Mouse (Mus musculus) forebrain, postnatal 0 days (tissue): ENCODE measurements around the gene 4933430I17Rik. TPM values are rescaled to one million over a fixed set of nuclear protein-coding genes. Genes with fewer than 3 reads are reported as not detected.
"Not testable (repeated sequence)": the region's sequence is repeated elsewhere in the genome, so short reads cannot be mapped to it uniquely, and the experiment has no call there.

Experiments used
- ATAC-seq: fragments of 200-750 bp; cut with Nextera tagmentation; 2 replicates; pipeline ENCODE4 v1.8.0; 2017; ENCODE audit warnings: mild to moderate bottlenecking, moderate library complexity
- DNase-seq: peaks from one replicate; pipeline ENCODE4 v3.0.0-alpha.2; 2015
- H3K27ac ChIP-seq: fragments of 300-500 bp; sonication (generic); 2 replicates; pipeline ENCODE4 v1.5.1; 2014; ENCODE audit warnings: low read depth, mild to moderate bottlenecking, antibody characterized with exemption, low read length, moderate library complexity, mixed read lengths
- H3K27me3 ChIP-seq: fragments of 300-500 bp; sonication (generic); 2 replicates; pipeline ENCODE4 v1.6.1; 2014; ENCODE audit warnings: mild to moderate bottlenecking, low read length, mixed read lengths; ENCODE audit not compliant: insufficient read depth
- H3K36me3 ChIP-seq: fragments of 300-500 bp; sonication (generic); 2 replicates; pipeline ENCODE4 v1.6.1; 2014; ENCODE audit warnings: mild to moderate bottlenecking, moderate library complexity; ENCODE audit not compliant: insufficient read depth
- H3K4me1 ChIP-seq: fragments of 300-500 bp; sonication (generic); 2 replicates; pipeline ENCODE4 v1.6.1; 2014; ENCODE audit warnings: antibody characterized with exemption; ENCODE audit not compliant: insufficient read depth
- H3K4me2 ChIP-seq: fragments of 300-500 bp; sonication (generic); 2 replicates; pipeline ENCODE4 v1.6.1; 2014; ENCODE audit warnings: low read depth, mild to moderate bottlenecking, moderate library complexity
- H3K4me3 ChIP-seq: fragments of 300-500 bp; sonication (generic); 2 replicates; pipeline ENCODE4 v1.5.1; 2014; ENCODE audit warnings: low read depth, low read length, mixed read lengths
- H3K9ac ChIP-seq: fragments of 300-500 bp; sonication (generic); 2 replicates; pipeline ENCODE4 v1.6.1; 2014; ENCODE audit warnings: mild to moderate bottlenecking
- H3K9me3 ChIP-seq: fragments of 300-500 bp; sonication (generic); 2 replicates; pipeline ENCODE4 v1.6.1; 2016; ENCODE audit warnings: low read length
- CTCF ChIP-seq: sonication (generic); IDR thresholded peaks from 2 replicates; pipeline ENCODE4 v1.5.1; 2016; ENCODE audit warnings: antibody characterized with exemption, control low read depth, low read depth
- WGBS: fragments of 180-500 bp; shearing (Covaris S2); extraction: QIAGEN DNeasy Blood & Tissue Kit; methylation state at CpG from one replicate; pipeline ENCODE4 v1.1.7; 2014; 5-methylcytosine and 5-hydroxymethylcytosine counted together
- polyA plus RNA-seq: library from polyadenylated mRNA; unstranded; fragments of >200 nt; fragmentation: Nextera tagmentation; extraction: Ambion mirVana; gene quantifications from 2 replicates; pipeline ENCODE4 v1.2.1, GENCODE M21; 2015
- total RNA-seq: library from RNA; depleted of rRNA; stranded (reverse); fragments of >200 nt; gene quantifications from 2 replicates; pipeline ENCODE4 v1.2.3, GENCODE M21; 2014; rRNA removed

The 4933430I17Rik gene
- total RNA-seq (0.31 and 0.38 TPM in 2 replicates), polyA plus RNA-seq (0.50 and 0.72 TPM in 2 replicates)

DNA sequence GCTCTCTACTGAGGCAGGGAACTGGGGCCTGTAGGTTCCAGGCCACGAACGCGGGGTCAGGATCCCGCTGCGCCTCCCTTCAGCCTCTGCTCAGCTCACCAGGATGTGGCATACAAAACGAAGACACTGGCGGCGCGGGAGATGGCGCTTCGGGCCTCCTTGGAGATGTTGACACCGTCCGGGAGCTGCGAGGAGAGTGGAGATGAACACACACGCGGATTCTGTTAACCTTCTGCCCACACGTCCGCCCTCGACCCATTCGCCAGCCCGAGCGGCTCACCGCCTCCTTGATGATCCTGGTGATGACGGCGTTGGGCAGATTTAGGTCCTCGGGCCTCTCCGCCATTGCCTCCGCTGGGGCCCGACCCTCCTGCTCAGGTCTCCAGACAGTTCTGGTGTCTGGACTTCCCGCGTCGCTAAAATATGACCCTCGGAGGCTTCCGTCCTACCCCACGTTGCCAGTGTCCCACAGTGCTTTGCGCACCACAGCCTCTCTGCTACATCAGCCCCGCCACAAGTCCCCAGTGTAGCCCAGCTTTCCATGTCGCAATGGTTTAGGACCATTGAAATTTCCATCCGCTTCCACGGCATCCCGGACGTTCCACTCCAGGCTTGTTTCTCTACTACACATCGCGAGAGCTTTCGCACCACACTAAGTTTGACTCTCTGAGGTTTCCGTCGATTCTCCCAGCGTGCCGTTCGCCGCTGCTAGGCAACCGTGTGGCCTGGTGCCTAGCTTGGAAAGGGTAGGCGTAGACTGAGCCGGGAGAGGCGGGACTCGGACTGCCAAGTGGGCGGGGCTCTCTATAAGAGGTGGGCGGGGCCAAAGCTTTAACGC lies at the start of gene 4933430I17Rik, which contains the start of gene Pole3:
Gene 4933430I17Rik, plus strand, starts transcription at position 719 of the 838 bp plus-strand sequence.
Gene Pole3, minus strand, starts transcription at position 418 of the 838 bp plus-strand sequence.
- peak within 1 kb of the TSS; percentile 87 for H3K9ac ChIP-seq
- H3K9me3 ChIP-seq: no peaks in the 10 kb centered on the region
- 0 out of 2 replicates have a peak, but pooled peaks cover 5% of the 10 kb centered on the region for H3K4me1 ChIP-seq
- H3K36me3 ChIP-seq: no peaks in the 10 kb centered on the region
- no peaks in the 10 kb centered on the region for H3K27me3 ChIP-seq
- DNase-seq (peak; percentile 100), ATAC-seq (peak; percentile 98)
- H3K4me3 ChIP-seq: peak within 1 kb of the TSS; percentile 65
- peak within 1 kb of the TSS; percentile 98 for H3K27ac ChIP-seq
- H3K4me2 ChIP-seq: peak within 1 kb of the TSS; percentile 86
- 2% methylated on average over 59 of the region's 59 CpGs for WGBS
- no peak for TF ChIP-seq CTCF

DNA sequence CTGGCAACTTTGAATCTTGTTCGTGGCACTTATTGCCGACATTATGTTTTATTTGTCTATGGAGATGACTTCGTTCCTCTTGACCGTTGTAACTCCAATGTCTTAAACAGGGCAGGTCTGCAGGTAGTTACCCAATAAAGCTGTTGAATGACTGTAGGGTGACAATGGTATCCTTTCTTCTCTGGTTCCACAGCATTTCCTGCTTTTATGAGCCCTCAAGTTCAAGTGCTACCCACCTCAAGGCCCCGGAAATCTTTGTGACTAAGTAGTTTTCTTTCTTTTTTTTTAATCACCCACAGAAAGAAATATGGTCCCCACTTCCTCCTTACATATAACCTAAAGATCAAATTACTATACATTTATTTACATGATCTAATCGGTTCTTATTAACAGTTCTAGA lies 49.4 kb upstream of the 4933430I17Rik start:
- H3K36me3 ChIP-seq: no peaks in the 10 kb centered on the region
- peaks cover 16% of the 10 kb centered on the region for H3K27me3 ChIP-seq
- 93% methylated on average over 6 of the region's 6 CpGs for WGBS
- no peak overlapping the region for H3K4me2 ChIP-seq
- H3K9me3 ChIP-seq: no peaks in the 10 kb centered on the region
- no peak overlapping the region for H3K9ac ChIP-seq
- H3K4me1 ChIP-seq: peaks cover 3% of the 10 kb centered on the region; the same call in 1 of the 2 replicates
- DNase-seq (no peak), ATAC-seq (no peak)
- H3K27ac ChIP-seq: no peak overlapping the region
- TF ChIP-seq CTCF: no peak
- no peak overlapping the region for H3K4me3 ChIP-seq

DNA sequence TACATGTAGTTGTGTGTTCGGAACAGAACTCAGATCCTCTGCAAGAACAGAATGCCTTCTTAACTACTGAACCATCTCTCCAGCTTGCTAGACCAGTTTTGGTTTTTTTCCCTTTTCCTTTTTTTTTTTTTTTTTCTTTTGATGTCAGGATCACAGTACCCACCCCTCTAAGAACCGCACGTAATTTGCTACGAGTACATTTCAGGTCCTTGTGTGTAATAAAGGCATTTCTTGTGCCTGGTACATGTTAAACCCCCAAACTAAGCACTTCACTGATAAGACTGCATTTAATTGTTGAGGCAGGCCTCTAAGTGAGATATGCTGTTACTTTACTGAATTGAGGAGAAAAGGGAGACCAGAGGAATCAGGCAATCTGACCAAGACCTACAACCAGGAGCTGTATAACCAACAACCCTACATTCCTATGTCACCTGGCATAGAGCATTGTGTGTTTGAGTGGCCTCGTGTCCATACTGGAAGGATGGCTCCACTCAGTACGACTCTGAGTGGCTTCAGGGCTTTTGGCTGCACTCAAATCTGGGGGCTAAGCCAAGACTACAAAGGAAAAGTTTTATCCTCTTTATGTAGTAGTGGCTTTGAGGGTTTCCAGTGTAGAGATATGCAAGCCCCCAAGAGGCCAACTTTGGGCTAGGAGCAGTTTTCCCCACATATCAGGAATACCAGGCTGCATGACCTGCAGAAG lies 47.5 kb upstream of the 4933430I17Rik start:
- WGBS: 81% methylated on average over 6 of the region's 6 CpGs
- no peak overlapping the region for H3K4me2 ChIP-seq
- H3K4me3 ChIP-seq: no peak overlapping the region
- no peak for TF ChIP-seq CTCF
- no peak overlapping the region for H3K9ac ChIP-seq
- ATAC-seq: no peak
- no peaks in the 10 kb centered on the region for H3K9me3 ChIP-seq
- no peaks in the 10 kb centered on the region for H3K36me3 ChIP-seq
- H3K27ac ChIP-seq: no peak overlapping the region
- DNase-seq: no peak
- H3K27me3 ChIP-seq: peaks cover 20% of the 10 kb centered on the region
- H3K4me1 ChIP-seq: peaks cover 3% of the 10 kb centered on the region; the same call in 1 of the 2 replicates

DNA sequence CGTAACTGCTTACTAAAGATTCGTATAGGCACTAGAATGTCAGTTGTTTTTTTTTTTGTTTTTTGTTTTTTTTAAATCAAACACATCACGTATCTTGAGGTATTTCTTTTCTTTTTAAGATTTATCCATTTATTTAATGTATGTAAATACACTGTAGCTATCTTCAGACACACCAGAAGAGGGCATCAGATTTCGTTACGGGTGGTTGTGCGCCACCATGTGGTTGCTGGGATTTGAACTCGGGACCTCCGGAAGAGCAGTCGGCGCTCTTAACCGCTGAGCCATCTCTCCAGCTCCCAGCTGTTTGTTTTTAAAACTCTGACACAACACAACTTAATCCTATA lies 45.6 kb upstream of the 4933430I17Rik start:
- H3K4me1 ChIP-seq, H3K9me3 ChIP-seq, DNase-seq, H3K27ac ChIP-seq, H3K36me3 ChIP-seq, H3K9ac ChIP-seq: not testable (repeated sequence)
- ATAC-seq: peak; percentile 20; the same call in 1 of the 2 replicates
- H3K4me2 ChIP-seq: peak overlapping the region; percentile 75
- peak overlapping the region; percentile 35 for H3K4me3 ChIP-seq
- WGBS: 13% methylated on average over 11 of the region's 11 CpGs
- H3K27me3 ChIP-seq: peaks cover 20% of the 10 kb centered on the region
- TF ChIP-seq CTCF: peak; percentile 64

DNA sequence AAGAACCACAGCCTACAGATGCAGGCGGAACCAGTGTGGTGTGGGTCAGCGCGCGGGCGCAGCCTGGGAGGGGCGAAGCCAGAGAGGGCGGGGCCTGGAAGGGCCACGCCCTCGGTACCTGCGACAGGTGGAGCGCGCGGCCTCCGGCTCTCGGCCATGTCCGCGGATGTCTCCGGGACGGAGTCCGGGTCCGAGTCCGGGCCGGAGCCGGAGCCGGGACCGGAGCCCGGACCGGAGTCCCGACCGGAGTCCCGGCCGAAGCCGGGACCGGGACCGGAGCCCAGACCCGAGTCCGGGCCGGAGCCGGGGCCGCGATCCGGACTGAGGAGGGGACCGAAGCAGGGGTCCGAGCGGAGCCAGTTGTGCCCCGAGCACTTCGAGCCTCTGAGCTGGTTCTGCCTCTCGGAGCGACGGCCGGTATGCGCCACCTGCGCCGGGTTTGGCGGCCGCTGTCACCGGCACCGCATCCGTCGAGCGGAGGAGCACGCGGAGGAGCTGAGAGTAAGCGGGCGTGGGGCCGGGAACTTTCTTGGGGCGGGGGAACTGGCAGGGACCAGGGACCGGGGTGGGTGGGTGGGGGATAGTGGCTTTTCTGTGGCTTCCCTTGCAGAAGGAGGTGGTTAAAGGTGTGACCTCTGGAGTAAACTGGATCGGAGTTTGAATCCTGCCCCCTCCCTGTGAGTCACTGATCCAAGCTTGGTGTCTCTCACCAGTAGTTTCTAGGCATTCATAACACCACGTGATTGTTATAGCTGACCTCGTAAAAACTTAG lies 45.0 kb upstream of the 4933430I17Rik start, which contains the start of gene Bspry:
Gene Bspry, plus strand, starts transcription at position 117 of the 772 bp plus-strand sequence.
- peaks cover 3% of the 10 kb centered on the region; the same call in 1 of the 2 replicates for H3K4me1 ChIP-seq
- ATAC-seq (peak; percentile 54), DNase-seq (no peak)
- H3K9me3 ChIP-seq: no peaks in the 10 kb centered on the region
- TF ChIP-seq CTCF: no peak
- no peaks in the 10 kb centered on the region for H3K36me3 ChIP-seq
- no peak within 1 kb of the TSS for H3K27ac ChIP-seq
- no peak within 1 kb of the TSS; the same call in 1 of the 2 replicates for H3K9ac ChIP-seq
- H3K4me3 ChIP-seq: peak within 1 kb of the TSS; percentile 35
- WGBS: 5% methylated on average over 70 of the region's 71 CpGs
- peaks cover 20% of the 10 kb centered on the region for H3K27me3 ChIP-seq
- peak within 1 kb of the TSS; percentile 75 for H3K4me2 ChIP-seq
